Mouse (Mus musculus) left cerebral cortex, postnatal 25 days (tissue): ENCODE measurements around the gene Gatad2a. TPM values are rescaled to one million over a fixed set of nuclear protein-coding genes. Genes with fewer than 3 reads are reported as not detected.
"Not testable (repeated sequence)": the region's sequence is repeated elsewhere in the genome, so short reads cannot be mapped to it uniquely, and the experiment has no call there.

Source experiments
- DNase-seq, 2 experiments: peaks; one replicate each; pipeline ENCODE4 v3.0.0; 2022; ENCODE audit warnings: low spot score in 2 of 2, mixed read lengths in 1 of 2
- intact Hi-C: fragments of 180-260 bp; cut with DNase I; formaldehyde crosslinking; loops from one replicate; pipeline ENCODE4 v1.15.1; 2025
- total RNA-seq, 2 experiments: library from RNA; stranded (reverse); gene quantifications; 2 replicates each; pipeline ENCODE4 v1.2.3; 2021

Gene Gatad2a
- total RNA-seq, 2 experiments from 2014 or later, result 24.0 to 27.9 TPM

- intact Hi-C loops, result no loop called here
- no peak for DNase-seq
These were observed 2.5 kb upstream of the Gatad2a start for GRCm38 (mm10) chr8:69998706-69999105.

GRCm38 (mm10) chr8:69996589-69997285 is 553 bp upstream of the Gatad2a start:
- no peak for DNase-seq
- intact Hi-C loops, result no loop called here

GRCm38 (mm10) chr8:69995422-69995775 is 785 bp downstream of the Gatad2a start:
- DNase-seq, result no peak
- intact Hi-C loops, result no loop called here

GRCm38 (mm10) chr8:69988936-69989335 is 7.2 kb downstream of the Gatad2a start:
- intact Hi-C loops, DNase-seq: not testable (repeated sequence)

- DNase-seq, result no peak
- intact Hi-C loops, result no loop called here
These were observed 8.4 kb downstream of the Gatad2a start for GRCm38 (mm10) chr8:69987744-69988143.

GRCm38 (mm10) chr8:69984876-69985553 is 11.2 kb downstream of the Gatad2a start:
- DNase-seq, result no peak
- intact Hi-C loops, result no loop called here

GRCm38 (mm10) chr8:69978456-69978855 is 17.7 kb downstream of the Gatad2a start:
- intact Hi-C loops, result no loop called here

GRCm38 (mm10) chr8:69974806-69975205 is 21.4 kb downstream of the Gatad2a start:
- intact Hi-C loops, result no loop called here
- DNase-seq, result no peak

More at GRCm38 (mm10) chr8:69978456-69978855, 17.7 kb downstream of the Gatad2a start:
- DNase-seq, result no peak

- peak; percentile 91 to 93 for DNase-seq
- intact Hi-C loops, result no loop called here
These were observed 22.0 kb downstream of the Gatad2a start for GRCm38 (mm10) chr8:69974194-69974614.

GRCm38 (mm10) chr8:69973442-69974161 is 22.6 kb downstream of the Gatad2a start:
- intact Hi-C loops, result no loop called here
- peak; percentile 9 to 15 for DNase-seq

GRCm38 (mm10) chr8:69973063-69973441 is 23.1 kb downstream of the Gatad2a start:
- intact Hi-C loops, result no loop called here
- DNase-seq, result no peak

- intact Hi-C loops, result no loop called here
- no peak for DNase-seq
These were observed 25.3 kb downstream of the Gatad2a start for GRCm38 (mm10) chr8:69970880-69971279.

- DNase-seq, result no peak
- intact Hi-C loops, result no loop called here
These were observed 28.8 kb downstream of the Gatad2a start for GRCm38 (mm10) chr8:69967291-69967933.

- DNase-seq, result no peak
- intact Hi-C loops, result no loop called here
These were observed 36.9 kb downstream of the Gatad2a start for GRCm38 (mm10) chr8:69959241-69959640.

GRCm38 (mm10) chr8:69957879-69958278 is 38.3 kb downstream of the Gatad2a start:
- DNase-seq, result no peak
- intact Hi-C loops, result no loop called here

GRCm38 (mm10) chr8:69957419-69957818 is 38.8 kb downstream of the Gatad2a start:
- no peak for DNase-seq
- intact Hi-C loops, result no loop called here

- intact Hi-C loops, result no loop called here
- no peak for DNase-seq
These were observed 39.5 kb downstream of the Gatad2a start for GRCm38 (mm10) chr8:69956651-69957050.

GRCm38 (mm10) chr8:69954642-69955041 is 41.5 kb downstream of the Gatad2a start:
- intact Hi-C loops, result no loop called here
- DNase-seq, result no peak

GRCm38 (mm10) chr8:69954213-69954612 is 42.0 kb downstream of the Gatad2a start:
- intact Hi-C loops, result no loop called here
- DNase-seq, result no peak

- intact Hi-C loops, result no loop called here
- no peak for DNase-seq
These were observed 45.9 kb downstream of the Gatad2a start for GRCm38 (mm10) chr8:69950300-69950699.
